Mouse (Mus musculus) ES-E14 (cell line): ENCODE data around the gene Hivep3.

Experiments used
- MAFK ChIP-seq: IDR thresholded peaks from 2 replicates; pipeline ENCODE4 v1.6.1; 2014; ENCODE audit warnings: mild to moderate bottlenecking, low read depth, low read length, inconsistent platforms; ENCODE audit not compliant: insufficient read depth
- ZC3H11A ChIP-seq: IDR thresholded peaks from 2 replicates; pipeline ENCODE4 v1.6.1; 2012; ENCODE audit warnings: low read depth, mild to moderate bottlenecking, inconsistent platforms, low read length, borderline replicate concordance

DNA sequence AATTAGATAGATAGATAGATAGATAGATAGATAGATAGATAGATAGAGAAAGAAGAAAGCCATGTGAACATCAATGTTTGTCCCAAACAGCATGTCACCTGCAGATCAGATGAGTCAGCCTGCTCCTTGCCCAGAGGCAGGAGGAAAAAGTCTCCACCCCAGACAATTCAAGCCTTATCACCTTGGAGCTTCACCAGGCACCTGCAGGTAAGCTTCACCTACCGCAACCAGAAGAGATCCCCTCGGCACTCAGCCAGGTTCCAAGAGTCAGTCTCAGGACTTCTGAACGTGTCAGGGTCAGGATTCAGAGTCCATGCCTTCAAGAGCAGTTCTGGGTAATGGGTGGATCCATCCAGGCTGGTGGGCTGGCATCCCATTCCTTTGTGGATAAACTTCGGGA, 445.5 kb downstream of the Hivep3 start:
- no peak for TF ChIP-seq MAFK
- TF ChIP-seq ZC3H11A = no peak
